In the genomic region with DNA sequence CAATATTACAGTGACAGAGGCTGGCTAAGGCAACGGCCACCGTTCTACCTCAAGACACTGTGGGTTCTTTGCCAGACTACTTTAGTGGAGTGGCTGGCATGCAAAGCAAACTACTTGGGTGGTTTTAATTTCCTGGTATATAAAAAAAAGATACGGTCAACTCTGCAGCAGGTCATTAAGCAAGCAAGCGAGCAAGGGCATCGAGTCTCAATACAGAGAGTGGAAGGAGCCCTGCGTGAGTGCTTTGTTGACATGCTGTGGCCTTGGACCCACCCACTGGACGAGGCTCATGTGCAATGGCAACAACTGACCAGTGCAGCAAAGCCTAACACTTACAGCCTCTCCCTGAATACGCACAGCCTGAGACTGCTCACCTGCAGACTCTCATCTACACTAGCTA, we compare ENCODE assay signal across 23 mouse cellular contexts. TPM values are rescaled to one million over a fixed set of nuclear protein-coding genes. Genes with fewer than 3 reads are reported as not detected.
DNase-seq lines count a peak whose midpoint lies in the region; ATAC-seq and TF ChIP-seq lines count a peak whose summit lies in the region.
"Had no signal": no experiment of that assay in that cellular context is flagged by ENCODE, and none has a peak within 500 bp of the region (broad histone marks: within the 10 kb centered on the region; RNA-seq: fewer than 3 reads in every experiment).

No protein-coding gene starts in this region.

- H3K27me3 ChIP-seq in liver, adult 2 months (ENCODE audit: control insufficient read depth, insufficient read depth, low read length): no peaks in the 10 kb centered on the region
- H3K27me3 ChIP-seq in liver, embryonic 13.5 days: no peaks in the 10 kb centered on the region
- H3K27me3 ChIP-seq in lung, embryonic 14.5 days (ENCODE audit: insufficient read depth, low read length): no peaks in the 10 kb centered on the region
- H3K27me3 ChIP-seq: forebrain, embryonic 15.5 days; hindbrain, embryonic 15.5 days; stomach, embryonic 15.5 days had no signal

- H3K4me3 ChIP-seq in liver, adult 2 months (ENCODE audit: insufficient read depth, low read depth, low read length): no peak overlapping the region
- H3K4me3 ChIP-seq in liver, embryonic 13.5 days (replicated peaks): no peak overlapping the region
- H3K4me3 ChIP-seq in lung, embryonic 14.5 days (ENCODE audit: low read depth, low read length): no peak overlapping the region
- H3K4me3 ChIP-seq: forebrain, embryonic 15.5 days; heart, adult 2 months; hindbrain, embryonic 15.5 days; layer of hippocampus, adult 2 months; stomach, embryonic 15.5 days had no signal

- H3K27ac ChIP-seq in liver, adult 2 months (replicated peaks; ENCODE audit: insufficient read depth, low read depth, low read length): no peak overlapping the region
- no peak overlapping the region for H3K27ac ChIP-seq in liver, embryonic 13.5 days
- no peak overlapping the region for H3K27ac ChIP-seq in lung, embryonic 14.5 days (ENCODE audit: low read depth)
- H3K27ac ChIP-seq: forebrain, embryonic 15.5 days; heart, adult 2 months; hindbrain, embryonic 15.5 days; layer of hippocampus, adult 2 months; liver, embryonic 14.5 days; stomach, embryonic 15.5 days had no signal

- intact Hi-C loops in heart, postnatal 14 days (cut with DNase I): no loop called here

- 28% methylated on average over 8 of the region's 8 CpGs for WGBS in liver, adult 2 months
- 77% methylated on average over 8 of the region's 8 CpGs for WGBS in liver, embryonic 13.5 days (ENCODE audit: insufficient replicate concordance)
- 74% methylated on average over 8 of the region's 8 CpGs for WGBS in lung, embryonic 14.5 days

- 0 out of 2 replicates have a peak, but pooled peaks have one; percentile 20 for ATAC-seq in liver, embryonic 13.5 days (ENCODE audit: low read depth)
- ATAC-seq in lung, embryonic 14.5 days (ENCODE audit: insufficient read depth): 0 out of 2 replicates have a peak, but pooled peaks have one; percentile 18
- ATAC-seq: forebrain, embryonic 15.5 days; intestine, embryonic 16.5 days; midbrain, embryonic 16.5 days had no signal

- no peaks in the 10 kb centered on the region; the same call in 1 of the 2 replicates for H3K36me3 ChIP-seq in liver, adult 2 months (ENCODE audit: control insufficient read depth, insufficient read depth, low read length)
- H3K36me3 ChIP-seq in liver, embryonic 13.5 days: peaks cover 14% of the 10 kb centered on the region
- 0 out of 2 replicates have a peak, but pooled peaks cover 5% of the 10 kb centered on the region for H3K36me3 ChIP-seq in lung, embryonic 14.5 days (ENCODE audit: insufficient read depth)
- H3K36me3 ChIP-seq: hindbrain, embryonic 15.5 days had no signal

- no peaks in the 10 kb centered on the region for H3K79me2 ChIP-seq in liver, adult 2 months (ENCODE audit: control insufficient read depth, insufficient read depth, low read length)

- peak; percentile 53 for DNase-seq in liver, adult 2 months (ENCODE audit: extremely low read depth, low read depth, low spot score)
- no peak for DNase-seq in liver
- no peak for DNase-seq in liver, embryonic 13.5 days
- no peak for DNase-seq in lung, embryonic 14.5 days
- DNase-seq in lung, postnatal 4 days: peak; percentile 27 to 42
- no peak for DNase-seq in heart, postnatal 14 days
- no peak for DNase-seq in cerebellum, adult 9-10 months
- DNase-seq: adrenal gland, adult 8-10 months; cerebellum, adult 11 months; cerebellum, postnatal 25 days; embryo, embryonic 11 days; gastrocnemius, postnatal 25 days; heart, adult 2 months; heart, postnatal 4 days; retina, postnatal 1 day; thymus, adult 2 months had no signal

- TF ChIP-seq CTCF in liver, adult 2 months (IDR thresholded peaks at IDR 0.05; ENCODE audit: low read depth, low read length): no peak
- TF ChIP-seq CTCF in lung, embryonic 14.5 days (IDR thresholded peaks at IDR 0.05; ENCODE audit: low read depth): no peak

- no peak for TF ChIP-seq POLR2A in liver, adult 2 months (IDR thresholded peaks at IDR 0.05; ENCODE audit: extremely low read depth, insufficient read depth, low read length)

- no peak overlapping the region for H3K9ac ChIP-seq in liver, adult 2 months (ENCODE audit: low read depth, low read length)
- H3K9ac ChIP-seq in liver, embryonic 13.5 days: no peak overlapping the region
- H3K9ac ChIP-seq in lung, embryonic 14.5 days: no peak overlapping the region
- H3K9ac ChIP-seq: forebrain, embryonic 15.5 days; hindbrain, embryonic 15.5 days; liver, embryonic 14.5 days; stomach, embryonic 15.5 days had no signal

- no peak overlapping the region for H3K4me2 ChIP-seq in liver, embryonic 13.5 days
- no peak overlapping the region for H3K4me2 ChIP-seq in lung, embryonic 14.5 days
- H3K4me2 ChIP-seq: forebrain, embryonic 15.5 days; hindbrain, embryonic 15.5 days; stomach, embryonic 15.5 days had no signal

- peaks cover 4% of the 10 kb centered on the region; the same call in 1 of the 2 replicates for H3K4me1 ChIP-seq in liver, adult 2 months (ENCODE audit: control insufficient read depth, insufficient read depth, low read length)
- H3K4me1 ChIP-seq in liver, embryonic 13.5 days (replicated peaks): peaks cover 15% of the 10 kb centered on the region
- H3K4me1 ChIP-seq in lung, embryonic 14.5 days (ENCODE audit: insufficient read depth): peaks cover 14% of the 10 kb centered on the region; the same call in 1 of the 2 replicates

- H3K9me3 ChIP-seq in liver, embryonic 13.5 days (replicated peaks): no peaks in the 10 kb centered on the region
- H3K9me3 ChIP-seq in lung, embryonic 14.5 days (ENCODE audit: low read depth, low read length): no peaks in the 10 kb centered on the region
- H3K9me3 ChIP-seq: forebrain, embryonic 15.5 days; hindbrain, embryonic 15.5 days; stomach, embryonic 15.5 days had no signal

RNA-seq across cellular contexts. Expression of a gene that starts 27.0 kb away (rescaled TPM):
- total RNA-seq in liver, adult 2 months (2014; rRNA removed): 45.1 and 49.2 TPM in 2 replicates
- 28.0 and 33.3 TPM in 2 replicates for polyA plus RNA-seq in liver, adult 2 months (2012; rRNA removed)
- polyA plus RNA-seq in liver, embryonic 13.5 days (2015; fragmentation: Nextera tagmentation; extraction: Ambion mirVana): 28.9 and 34.7 TPM in 2 replicates
- 32.3 and 34.8 TPM in 2 replicates for polyA plus RNA-seq in lung, embryonic 14.5 days (2014; fragmentation: Nextera tagmentation; extraction: Ambion mirVana)
- total RNA-seq in heart, postnatal 14 days (2021): 10 to 100 TPM; 92.6 to 95.8 TPM

Comparison
In these comparisons a context has a peak if more than half of its experiments do, and no peak if none do; other contexts are left out.
1. DNase-seq: peak in liver, adult 2 months (single experiment) and lung, postnatal 4 days (2 of 2); none in liver (single experiment), liver, embryonic 13.5 days (single experiment), lung, embryonic 14.5 days (single experiment), heart, postnatal 14 days (0 of 2) and cerebellum, adult 9-10 months (single experiment).